ENCODE assay signal across 8 mouse cellular contexts in the genomic region with DNA sequence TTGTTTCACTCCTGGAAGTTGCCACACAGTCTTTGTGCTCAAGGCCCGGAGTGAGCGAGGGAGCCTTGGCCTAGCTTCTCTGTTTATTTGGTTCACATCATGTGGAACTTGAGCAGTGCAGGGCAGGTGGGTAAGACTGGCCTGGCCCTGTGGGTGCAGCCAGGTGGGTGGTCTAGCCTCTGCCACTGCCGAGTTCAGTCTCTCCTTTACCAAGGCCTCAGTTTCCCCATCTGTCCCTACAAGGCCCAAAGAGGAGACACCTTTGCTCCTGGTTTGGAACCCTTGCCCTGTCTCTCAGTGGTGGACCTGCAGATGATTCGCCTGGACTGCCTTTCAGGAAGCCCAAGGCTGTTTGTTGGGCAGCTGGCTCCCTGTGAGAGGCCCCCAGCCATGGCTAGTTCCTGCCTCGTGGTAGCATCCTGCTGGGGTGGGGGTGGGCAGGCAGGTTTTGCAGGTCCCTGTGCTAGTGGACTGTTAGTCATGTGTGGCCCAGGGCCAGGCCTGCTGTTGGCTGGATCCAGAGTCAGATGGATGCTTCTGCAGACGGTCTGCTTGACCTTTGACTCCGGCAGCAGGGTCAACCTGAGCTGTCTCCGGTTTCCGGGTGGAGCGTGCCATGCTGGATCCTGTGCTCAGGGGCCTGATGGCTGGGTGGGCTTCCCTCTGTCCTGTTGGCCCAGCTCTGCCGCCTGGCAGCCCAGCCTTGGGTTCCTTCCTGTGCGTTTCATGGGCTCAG. TPM values are rescaled to one million over a fixed set of nuclear protein-coding genes. Genes with fewer than 3 reads are reported as not detected.
DNase-seq lines count a peak whose midpoint lies in the region; ATAC-seq lines count a peak whose summit lies in the region.

No protein-coding gene starts in this region.

- WGBS in embryonic facial prominence, embryonic 10.5 days: 24% methylated on average over 12 of the region's 12 CpGs
- WGBS in lung, embryonic 16.5 days: 28% methylated on average over 12 of the region's 12 CpGs

- H3K9me3 ChIP-seq in embryonic facial prominence, embryonic 10.5 days: no peaks in the 10 kb centered on the region
- H3K9me3 ChIP-seq in lung, embryonic 16.5 days (ENCODE audit: control insufficient read depth, low read length): no peaks in the 10 kb centered on the region

- peaks cover 22% of the 10 kb centered on the region for H3K36me3 ChIP-seq in embryonic facial prominence, embryonic 10.5 days (replicated peaks)
- no peaks in the 10 kb centered on the region for H3K36me3 ChIP-seq in lung, embryonic 16.5 days (ENCODE audit: control insufficient read depth, insufficient read depth, low read length)

- peak overlapping the region; percentile 83 for H3K27ac ChIP-seq in embryonic facial prominence, embryonic 10.5 days (replicated peaks)
- peak overlapping the region; percentile 47 for H3K27ac ChIP-seq in lung, embryonic 16.5 days (ENCODE audit: low read length)

- H3K4me2 ChIP-seq in lung, embryonic 16.5 days (ENCODE audit: low read depth, low read length): 0 out of 2 replicates have a peak overlapping the region, but pooled peaks have one; percentile 4

- H3K4me3 ChIP-seq in embryonic facial prominence, embryonic 10.5 days: peak overlapping the region; percentile 34; the same call in 1 of the 2 replicates
- H3K4me3 ChIP-seq in lung, embryonic 16.5 days (ENCODE audit: low read length): no peak overlapping the region

- no peak overlapping the region; the same call in 1 of the 2 replicates for H3K9ac ChIP-seq in lung, embryonic 16.5 days (ENCODE audit: low read length)

- peaks cover 100% of the 10 kb centered on the region for H3K4me1 ChIP-seq in embryonic facial prominence, embryonic 10.5 days
- peaks cover 15% of the 10 kb centered on the region for H3K4me1 ChIP-seq in lung, embryonic 16.5 days (replicated peaks; ENCODE audit: control insufficient read depth, insufficient read depth, low read length)

- ATAC-seq in lung, embryonic 16.5 days (ENCODE audit: low read depth): peak; percentile 19; the same call in 1 of the 2 replicates
- no peak for ATAC-seq in megakaryocyte, adult 5-6 weeks (ENCODE audit: poor library complexity, severe bottlenecking)

- peaks cover 22% of the 10 kb centered on the region for H3K27me3 ChIP-seq in embryonic facial prominence, embryonic 10.5 days (replicated peaks; ENCODE audit: low read depth, poor library complexity, severe bottlenecking)
- H3K27me3 ChIP-seq in lung, embryonic 16.5 days (ENCODE audit: control insufficient read depth, insufficient read depth, low read depth, low read length): peaks cover 9% of the 10 kb centered on the region

- peak; percentile 84 for DNase-seq in adrenal gland, adult 2 months
- DNase-seq in embryonic facial prominence, embryonic 10.5 days (ENCODE audit: low spot score): peak; percentile 64
- peak; percentile 68 to 78 for DNase-seq in kidney, adult 8-10 months
- no peak for DNase-seq in spleen, adult 18-20 months
- no peak for DNase-seq in layer of hippocampus, adult 9-11 months
- no peak for DNase-seq in layer of hippocampus, postnatal 36 days

RNA-seq across cellular contexts. Expression of a gene that starts 5.4 kb away (rescaled TPM):
- total RNA-seq in adrenal gland, adult 2 months (2021): 1 to 10 TPM; 6.1 to 9.5 TPM
- 11.8 and 17.0 TPM in 2 replicates for polyA plus RNA-seq in adrenal gland, adult 2 months (2012; rRNA removed)
- polyA plus RNA-seq in embryonic facial prominence, embryonic 10.5 days (2016; fragmentation: Nextera tagmentation; extraction: Ambion mirVana): 3.3 and 3.4 TPM in 2 replicates
- polyA plus RNA-seq in lung, embryonic 16.5 days (2015; fragmentation: Nextera tagmentation; extraction: Ambion mirVana): 3.0 and 3.1 TPM in 2 replicates
- not detected in 2 replicates for total RNA-seq in megakaryocyte, adult 5-6 weeks (2015)
- total RNA-seq in megakaryocyte, adult 5-6 weeks (2017): not detected in 2 replicates
- 1 to 10 TPM; 4.4 to 4.5 TPM for total RNA-seq in layer of hippocampus, postnatal 36 days (2021)

RNA-seq across cellular contexts. Expression of a gene that starts 44.9 kb away (rescaled TPM):
- total RNA-seq in adrenal gland, adult 2 months (2021): 10 to 100 TPM; 23.2 to 24.5 TPM
- 27.0 and 52.0 TPM in 2 replicates for polyA plus RNA-seq in adrenal gland, adult 2 months (2012; rRNA removed)
- 2.7 TPM in 2 replicates for polyA plus RNA-seq in embryonic facial prominence, embryonic 10.5 days (2016; fragmentation: Nextera tagmentation; extraction: Ambion mirVana)
- 2.5 and 3.2 TPM in 2 replicates for polyA plus RNA-seq in lung, embryonic 16.5 days (2015; fragmentation: Nextera tagmentation; extraction: Ambion mirVana)
- total RNA-seq in megakaryocyte, adult 5-6 weeks (2015): not detected in 2 replicates
- not detected in 2 replicates for total RNA-seq in megakaryocyte, adult 5-6 weeks (2017)
- total RNA-seq in layer of hippocampus, postnatal 36 days (2021): 1 to 10 TPM; 1.8 to 2.2 TPM

Comparison
In these comparisons a context has a peak if more than half of its experiments do, and no peak if none do; other contexts are left out.
1. DNase-seq: peak in adrenal gland, adult 2 months (single experiment), embryonic facial prominence, embryonic 10.5 days (single experiment) and kidney, adult 8-10 months (2 of 2); none in spleen, adult 18-20 months (0 of 2), layer of hippocampus, adult 9-11 months (single experiment) and layer of hippocampus, postnatal 36 days (0 of 2).
2. RNA of a gene that starts 5.4 kb away (total RNA-seq): 6.1 to 9.5 TPM in adrenal gland, adult 2 months and 4.4 to 4.5 TPM in layer of hippocampus, postnatal 36 days; not detected in megakaryocyte, adult 5-6 weeks; every median in the first group is over 4 times any median in the second.
3. RNA of a gene that starts 44.9 kb away (total RNA-seq): 23.2 to 24.5 TPM in adrenal gland, adult 2 months; 1.8 to 2.2 TPM in layer of hippocampus, postnatal 36 days and not detected in megakaryocyte, adult 5-6 weeks; every median in the first group is over 4 times any median in the second.